Mouse (Mus musculus) heart, postnatal 4 days (tissue): ENCODE measurements around the gene Zscan2. TPM values are rescaled to one million over a fixed set of nuclear protein-coding genes. Genes with fewer than 3 reads are reported as not detected.

Experiments used
- DNase-seq: peaks from one replicate; pipeline ENCODE4 v3.0.0; 2021
- total RNA-seq, 2 experiments: library from RNA; stranded (reverse); gene quantifications; 2 replicates each; pipeline ENCODE4 v1.2.3; 2021

The Zscan2 gene
- total RNA-seq, 2 experiments from 2014 or later: 8.4 to 9.0 TPM

DNA sequence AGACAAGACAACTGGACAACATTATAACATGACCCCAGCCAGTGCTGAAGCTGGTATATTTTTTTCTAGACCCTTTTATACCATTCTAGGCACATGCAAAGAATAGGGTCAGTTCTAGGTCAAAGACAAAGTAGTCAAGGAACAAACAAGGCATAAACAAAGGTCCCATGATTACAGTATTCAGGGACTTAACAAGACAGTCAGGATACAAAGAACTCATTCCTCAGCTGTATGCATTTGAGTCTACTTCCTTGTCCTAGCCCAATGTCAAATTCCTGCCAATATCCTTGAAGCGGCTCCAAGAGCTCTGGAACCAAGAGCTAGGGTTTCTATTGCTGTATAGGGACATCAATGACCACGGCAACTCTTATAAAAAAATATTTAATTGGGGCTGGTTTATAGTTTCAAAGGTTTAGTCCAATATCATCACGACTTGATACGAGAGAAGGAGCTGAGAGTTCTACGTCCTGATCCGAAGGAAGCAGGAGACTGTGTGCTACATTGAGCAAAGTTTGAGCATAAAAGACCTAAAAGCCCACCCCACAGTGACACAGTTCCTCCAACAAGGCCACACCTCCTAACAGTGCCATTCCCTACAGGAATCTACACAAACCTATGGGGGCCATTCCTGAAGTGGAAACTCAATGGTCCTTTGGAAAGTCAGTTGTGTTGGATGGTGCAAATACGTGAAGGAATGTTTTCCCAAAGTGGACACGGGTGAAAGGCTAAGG is 16.6 kb upstream of the Zscan2 start:
- DNase-seq: no peak

DNA sequence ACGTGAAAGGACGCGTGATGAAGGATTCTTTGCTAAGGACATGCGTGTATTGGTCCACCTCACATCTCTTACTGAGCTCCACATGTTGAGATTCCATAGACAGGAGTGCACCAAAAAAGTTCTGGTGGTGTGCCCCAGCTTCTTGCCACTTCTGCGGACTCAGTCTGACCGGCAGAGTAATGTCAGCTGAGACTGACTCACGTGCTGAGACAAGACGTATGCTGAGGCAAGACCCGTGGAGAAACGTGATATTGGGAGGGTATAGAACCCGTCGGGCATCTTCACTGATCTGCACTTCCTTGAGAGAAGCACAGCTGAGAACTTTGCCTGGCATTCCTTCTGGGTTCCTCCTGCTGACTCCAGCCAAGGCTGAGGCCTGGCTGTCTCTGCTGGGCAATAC is 16.0 kb upstream of the Zscan2 start:
- DNase-seq: no peak

- DNase-seq: no peak
Observed at GRCm38 (mm10) chr7:80845621-80846279, 15.0 kb upstream of the Zscan2 start.

GRCm38 (mm10) chr7:80846280-80846678 is 14.4 kb upstream of the Zscan2 start:
- DNase-seq: no peak

- DNase-seq: no peak
Observed at GRCm38 (mm10) chr7:80846709-80847108, 14.0 kb upstream of the Zscan2 start.

GRCm38 (mm10) chr7:80849267-80849666 is 11.5 kb upstream of the Zscan2 start:
- DNase-seq: no peak

GRCm38 (mm10) chr7:80849710-80850109 is 11.0 kb upstream of the Zscan2 start:
- peak; percentile 59 for DNase-seq

DNA sequence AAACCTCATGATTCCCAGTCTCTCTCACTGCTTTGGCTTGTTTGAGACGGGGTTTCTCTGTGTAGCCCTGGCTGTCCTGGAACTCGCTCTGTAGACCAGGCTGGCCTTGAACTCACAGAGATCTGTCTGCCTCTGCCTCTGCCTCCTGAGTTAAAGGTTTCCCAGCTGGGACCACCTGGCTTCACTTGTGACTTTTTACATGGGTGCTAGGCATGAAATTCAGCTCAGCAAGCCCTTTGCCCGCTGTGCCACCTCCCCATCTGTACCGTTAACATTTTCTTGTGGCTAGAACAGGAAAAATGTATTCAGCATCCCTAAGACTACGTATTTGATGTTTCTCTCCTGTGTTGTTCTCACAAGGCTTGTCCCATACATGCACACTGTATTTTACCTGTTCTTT is 10.2 kb upstream of the Zscan2 start:
- no peak for DNase-seq

DNA sequence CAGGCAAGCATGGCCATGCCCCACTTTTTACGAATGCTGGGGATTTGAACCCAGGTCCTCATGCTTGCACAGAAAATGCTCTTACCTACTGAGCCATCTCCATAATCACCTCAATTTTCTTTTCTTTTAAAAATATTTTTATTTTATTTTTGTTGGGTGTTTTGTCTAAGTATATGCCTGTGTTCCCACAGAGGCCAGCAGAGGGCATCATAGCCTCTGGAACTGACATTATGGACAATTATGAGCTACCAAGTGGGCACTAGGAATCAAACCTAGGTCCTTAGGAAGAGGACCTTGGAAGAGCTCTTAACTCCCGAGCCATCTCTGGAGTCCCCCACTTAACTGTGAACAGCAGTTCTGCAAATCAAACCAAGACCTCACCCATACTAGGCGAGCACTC is 7.5 kb upstream of the Zscan2 start:
- no peak for DNase-seq

- DNase-seq: no peak
Observed at GRCm38 (mm10) chr7:80855316-80855715, 5.4 kb upstream of the Zscan2 start.

DNA sequence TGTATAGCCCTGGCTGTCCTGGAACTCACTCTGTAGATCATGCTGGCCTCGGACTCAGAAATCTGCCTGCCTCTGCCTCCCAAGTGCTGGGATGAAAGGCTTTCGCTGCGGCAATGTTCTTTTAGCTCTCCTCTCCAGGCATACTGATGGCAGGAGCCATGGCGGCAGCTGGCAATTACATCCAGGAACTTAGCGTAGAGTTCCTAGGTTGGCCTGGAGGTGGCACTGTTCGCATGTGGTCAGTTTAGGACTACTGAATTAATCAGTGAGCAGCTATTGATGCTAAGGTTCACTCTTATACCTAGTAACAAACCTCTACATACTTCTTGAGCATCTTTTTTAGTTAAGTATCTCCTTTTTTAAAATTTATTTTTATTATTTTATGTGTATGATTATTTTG is 3.5 kb upstream of the Zscan2 start:
- peak; percentile 89 for DNase-seq

- DNase-seq: peak; percentile 56
Observed at GRCm38 (mm10) chr7:80860227-80860626, 493 bp upstream of the Zscan2 start.

GRCm38 (mm10) chr7:80862475-80862874 is 1.8 kb downstream of the Zscan2 start:
- no peak for DNase-seq

- DNase-seq: no peak
Observed at GRCm38 (mm10) chr7:80863520-80863919, 2.8 kb downstream of the Zscan2 start.

DNA sequence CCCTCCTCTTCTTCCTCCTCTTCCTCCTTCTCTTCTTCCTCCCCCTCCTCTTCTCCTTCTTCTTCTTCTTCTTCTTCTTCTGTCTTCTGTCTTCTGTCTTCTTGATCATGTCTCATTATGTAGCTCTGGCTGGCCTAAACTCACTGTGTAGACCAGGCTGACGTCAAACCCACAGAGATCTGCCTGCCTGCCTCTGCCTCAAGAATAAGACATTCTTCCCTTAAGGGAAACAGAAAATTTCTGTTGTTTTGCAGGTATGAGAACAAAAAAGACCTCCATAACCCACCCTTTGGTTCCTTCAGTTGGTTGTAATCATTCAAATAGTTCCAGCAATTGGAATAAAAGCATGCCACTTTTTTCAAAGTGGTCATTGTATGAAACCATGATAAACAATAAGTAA is 3.4 kb downstream of the Zscan2 start:
- DNase-seq: no peak

GRCm38 (mm10) chr7:80864831-80865230 is 4.1 kb downstream of the Zscan2 start:
- DNase-seq: no peak

GRCm38 (mm10) chr7:80865521-80865920 is 4.8 kb downstream of the Zscan2 start:
- no peak for DNase-seq

- no peak for DNase-seq
Observed at GRCm38 (mm10) chr7:80866514-80867147, 5.9 kb downstream of the Zscan2 start.

DNA sequence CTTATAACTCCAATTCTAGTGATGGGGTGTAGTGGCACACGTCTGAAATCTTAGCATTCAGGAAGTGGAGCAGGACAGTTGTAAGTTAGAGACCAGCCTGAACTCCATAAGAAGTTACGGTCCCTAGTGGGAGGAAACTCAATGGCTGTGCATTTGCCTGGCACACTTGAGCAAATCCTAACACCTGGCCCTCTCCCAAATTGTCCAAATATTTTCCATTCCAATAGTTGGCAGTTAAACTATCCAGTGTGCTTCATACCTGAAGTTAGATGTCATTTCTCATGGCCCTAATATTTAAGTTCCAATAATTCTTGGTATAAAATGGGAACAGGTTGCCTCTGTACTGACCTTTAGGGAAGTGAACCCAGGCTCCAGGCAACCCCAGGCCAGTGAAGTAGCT is 8.0 kb downstream of the Zscan2 start:
- DNase-seq: no peak

GRCm38 (mm10) chr7:80873038-80873437 is 12.3 kb downstream of the Zscan2 start:
- no peak for DNase-seq

GRCm38 (mm10) chr7:80873631-80874030 is 12.9 kb downstream of the Zscan2 start:
- no peak for DNase-seq

GRCm38 (mm10) chr7:80875727-80876126 is 15.0 kb downstream of the Zscan2 start:
- DNase-seq: no peak

- DNase-seq: peak; percentile 64
Observed at GRCm38 (mm10) chr7:80882830-80883505, 22.2 kb downstream of the Zscan2 start.
